ENCODE assay signal across 8 mouse cellular contexts in the genomic region with DNA sequence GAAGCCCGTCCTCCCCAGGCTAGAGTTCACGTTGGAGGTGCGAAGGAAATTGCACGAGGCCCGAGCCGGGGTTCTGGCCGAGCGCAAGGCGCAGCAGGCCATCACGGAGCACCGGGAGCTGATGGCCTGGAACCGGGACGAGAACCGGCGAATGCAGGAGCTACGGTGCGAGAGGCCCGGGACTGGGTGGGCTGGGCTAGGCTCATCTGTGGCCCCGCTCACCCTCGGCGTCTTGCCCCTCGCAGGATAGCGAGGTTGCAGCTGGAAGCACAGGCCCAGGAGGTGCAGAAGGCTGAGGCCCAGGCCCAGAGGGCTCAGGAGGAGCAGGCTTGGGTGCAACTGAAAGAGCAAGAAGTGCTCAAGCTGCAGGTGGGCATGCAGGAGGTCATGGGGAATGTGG. TPM values are rescaled to one million over a fixed set of nuclear protein-coding genes. Genes with fewer than 3 reads are reported as not detected.
DNase-seq lines count a peak whose midpoint lies in the region; ATAC-seq and TF ChIP-seq lines count a peak whose summit lies in the region.

No protein-coding gene starts in this region.

- H3K4me2 ChIP-seq in kidney, embryonic 16.5 days (replicated peaks; ENCODE audit: low read depth, low read length), result peak overlapping the region; percentile 78
- peak overlapping the region; percentile 74 for H3K4me2 ChIP-seq in CH12.LX (ENCODE audit: insufficient read depth, low read depth, poor library complexity, severe bottlenecking)
- peak overlapping the region; percentile 78 for H3K4me2 ChIP-seq in hindbrain, postnatal 0 days (ENCODE audit: low read depth, low read length)
- peak overlapping the region; percentile 89 for H3K4me2 ChIP-seq in midbrain, embryonic 16.5 days (ENCODE audit: low read length)

- H3K79me2 ChIP-seq in CH12.LX (replicated peaks; ENCODE audit: control insufficient read depth, extremely low read depth, insufficient read depth, poor library complexity, severe bottlenecking), result peaks cover 12% of the 10 kb centered on the region

- H3K9ac ChIP-seq in kidney, embryonic 16.5 days (replicated peaks; ENCODE audit: low read length), result peak overlapping the region; percentile 89
- peak overlapping the region; percentile 79 for H3K9ac ChIP-seq in CH12.LX (ENCODE audit: insufficient read depth, low read depth)
- peak overlapping the region; percentile 82 for H3K9ac ChIP-seq in hindbrain, postnatal 0 days (replicated peaks; ENCODE audit: low read length)
- peak overlapping the region; percentile 94 for H3K9ac ChIP-seq in midbrain, embryonic 16.5 days (ENCODE audit: low read depth, low read length)

- H3K27ac ChIP-seq in kidney, embryonic 16.5 days (ENCODE audit: low read length), result peak overlapping the region; percentile 41; the same call in 1 of the 2 replicates
- 0 out of 2 replicates have a peak overlapping the region, but pooled peaks have one; percentile 13 for H3K27ac ChIP-seq in CH12.LX (ENCODE audit: insufficient read depth, low read depth)
- H3K27ac ChIP-seq in brown adipose tissue, adult 24 weeks (replicated peaks; ENCODE audit: low read depth, low read length), result no peak overlapping the region
- peak overlapping the region; percentile 73 for H3K27ac ChIP-seq in hindbrain, postnatal 0 days
- H3K27ac ChIP-seq in midbrain, embryonic 16.5 days (ENCODE audit: low read length), result peak overlapping the region; percentile 45

- H3K4me1 ChIP-seq in kidney, embryonic 16.5 days (ENCODE audit: insufficient read depth, low read length), result peaks cover 16% of the 10 kb centered on the region
- peaks cover 5 to 21% of the 10 kb centered on the region in 2 experiments; a peak in 3 of 4 replicates for H3K4me1 ChIP-seq in CH12.LX (ENCODE audit: control insufficient read depth in 1 of 2, insufficient read depth in 2 of 2)
- peaks cover 8% of the 10 kb centered on the region; the same call in 1 of the 2 replicates for H3K4me1 ChIP-seq in brown adipose tissue, adult 24 weeks (ENCODE audit: control insufficient read depth, insufficient read depth, insufficient read length, low read length)
- peaks cover 5% of the 10 kb centered on the region for H3K4me1 ChIP-seq in hindbrain, postnatal 0 days (ENCODE audit: insufficient read depth, low read length)
- H3K4me1 ChIP-seq in midbrain, embryonic 16.5 days (ENCODE audit: control insufficient read depth, insufficient read depth, low read length), result peaks cover 18% of the 10 kb centered on the region

- no peaks in the 10 kb centered on the region for H3K9me3 ChIP-seq in kidney, embryonic 16.5 days (ENCODE audit: low read length)
- no peaks in the 10 kb centered on the region for H3K9me3 ChIP-seq in CH12.LX (replicated peaks; ENCODE audit: low read length)
- no peaks in the 10 kb centered on the region for H3K9me3 ChIP-seq in hindbrain, postnatal 0 days (ENCODE audit: low read length)
- no peaks in the 10 kb centered on the region for H3K9me3 ChIP-seq in midbrain, embryonic 16.5 days (replicated peaks; ENCODE audit: control insufficient read depth, low read length, poor library complexity, severe bottlenecking)

- H3K4me3 ChIP-seq in kidney, embryonic 16.5 days (ENCODE audit: low read length), result peak overlapping the region; percentile 91
- peak overlapping the region; percentile 86 to 100 (median 91) for H3K4me3 ChIP-seq in CH12.LX (replicated peaks in 1 of 3; ENCODE audit: low read depth in 2 of 3, low read length in 2 of 3, poor library complexity in 1 of 3)
- H3K4me3 ChIP-seq in brown adipose tissue, adult 24 weeks (ENCODE audit: insufficient read depth, low read depth, low read length), result peak overlapping the region; percentile 72
- peak overlapping the region; percentile 86 for H3K4me3 ChIP-seq in hindbrain, postnatal 0 days (ENCODE audit: low read length)
- H3K4me3 ChIP-seq in midbrain, embryonic 16.5 days (ENCODE audit: low read depth, low read length), result peak overlapping the region; percentile 77

- TF ChIP-seq EP300 in CH12.LX (IDR thresholded peaks at IDR 0.05; ENCODE audit: low read length), result no peak

- peak; percentile 10; the same call in 1 of the 2 replicates for ATAC-seq in kidney, embryonic 16.5 days (ENCODE audit: low FRiP score, low TSS enrichment)
- ATAC-seq in hindbrain, postnatal 0 days, result no peak
- ATAC-seq in midbrain, embryonic 16.5 days, result peak; percentile 41

- H3K27me3 ChIP-seq in kidney, embryonic 16.5 days (ENCODE audit: insufficient read depth, low read length), result no peaks in the 10 kb centered on the region
- H3K27me3 ChIP-seq in CH12.LX (replicated peaks), result no peaks in the 10 kb centered on the region
- no peaks in the 10 kb centered on the region for H3K27me3 ChIP-seq in hindbrain, postnatal 0 days (ENCODE audit: insufficient read depth, low read length)
- no peaks in the 10 kb centered on the region for H3K27me3 ChIP-seq in midbrain, embryonic 16.5 days (ENCODE audit: control insufficient read depth, insufficient read depth, low read depth, low read length)

- dilution Hi-C loops in CH12.LX (cut with MboI; ENCODE audit: extremely low pct_ligation_motif_present, extremely low pct_unique_long_range_greater_than_20kb, low sequenced_read_pairs), result no loop called here

- TF ChIP-seq CTCF in CH12.LX (conservative IDR thresholded peaks at IDR 0.05 in 1 of 2, IDR thresholded peaks at IDR 0.05 in 1 of 2; ENCODE audit: low read depth in 2 of 2, low read length in 2 of 2), result no peak
- no peak for TF ChIP-seq CTCF in hindbrain, postnatal 0 days (IDR thresholded peaks at IDR 0.05; ENCODE audit: low read depth)

- no peak for TF ChIP-seq POLR2A in CH12.LX (IDR thresholded peaks at IDR 0.05; ENCODE audit: low read depth, low read length)

- DNase-seq in kidney, adult 11 months, result no peak
- no peak for DNase-seq in CH12.LX (ENCODE audit: extremely low read depth)
- DNase-seq in hindbrain, postnatal 0 days (ENCODE audit: low spot score), result no peak
- no peak for DNase-seq in left cerebral cortex, postnatal 14 days (ENCODE audit: low spot score in 2 of 2)
- no peak for DNase-seq in layer of hippocampus, postnatal 25 days (ENCODE audit: extremely low spot score in 1 of 2, low spot score in 1 of 2)

- intact Hi-C loops in left cerebral cortex, postnatal 14 days (cut with DNase I), result loop anchor here (5.0 kb wide), 1 partner anchor 98 kb away; a partner anchor contains a TSS

- in situ Hi-C loops in CH12.LX (cut with MboI; ENCODE audit: low pct_ligation_motif_present, low pct_unique_long_range_greater_than_20kb, low sequenced_read_pairs), result loop anchor here (25.0 kb wide), 1 partner anchor 277 kb away; a partner anchor contains a TSS

- WGBS in kidney, embryonic 16.5 days, result under 1% methylated on average over 23 of the region's 23 CpGs
- WGBS in hindbrain, postnatal 0 days, result 0% methylated on average over 23 of the region's 23 CpGs
- under 1% methylated on average over 21 of the region's 23 CpGs for WGBS in midbrain, embryonic 16.5 days

- TF ChIP-seq RAD21 in CH12.LX (IDR thresholded peaks at IDR 0.05; ENCODE audit: low read depth, low read length), result no peak

- peaks cover 13% of the 10 kb centered on the region; the same call in 1 of the 2 replicates for H3K36me3 ChIP-seq in kidney, embryonic 16.5 days (ENCODE audit: insufficient read depth, low read length)
- H3K36me3 ChIP-seq in CH12.LX (replicated peaks in 1 of 2; ENCODE audit: control insufficient read depth in 1 of 2, insufficient read depth in 1 of 2, low read length in 1 of 2), result peaks cover 14 to 40% of the 10 kb centered on the region in 2 experiments
- H3K36me3 ChIP-seq in hindbrain, postnatal 0 days (ENCODE audit: insufficient read depth, low read length), result peaks cover 17% of the 10 kb centered on the region; the same call in 1 of the 2 replicates
- H3K36me3 ChIP-seq in midbrain, embryonic 16.5 days (ENCODE audit: control insufficient read depth, insufficient read depth, low read length), result peaks cover 7% of the 10 kb centered on the region; the same call in 1 of the 2 replicates

RNA-seq across cellular contexts. Expression of a gene that starts 0.5 kb away (rescaled TPM):
- polyA plus RNA-seq in kidney, embryonic 16.5 days (2015; fragmentation: Nextera tagmentation; extraction: Ambion mirVana), result 98.5 and 104 TPM in 2 replicates
- total RNA-seq in CH12.LX (2012; rRNA removed) (68.7 and 83.2 TPM in 2 replicates), CH12.LX (2014; rRNA removed) (71.4 and 74.7 TPM in 2 replicates)
- polyA plus RNA-seq in CH12.LX (2012; ENCODE audit: insufficient read length, low read depth), result 101 and 137 TPM in 2 replicates
- 40.2 and 51.0 TPM in 2 replicates for polyA plus RNA-seq in brown adipose tissue, adult 24 weeks (2012; ENCODE audit: insufficient read depth, insufficient read length, missing spikeins)
- total RNA-seq in hindbrain, postnatal 0 days (2014; rRNA removed), result 67.7 and 75.4 TPM in 2 replicates
- 115 and 120 TPM in 2 replicates for polyA plus RNA-seq in hindbrain, postnatal 0 days (2015; fragmentation: Nextera tagmentation; extraction: Ambion mirVana)
- polyA plus RNA-seq in midbrain, embryonic 16.5 days (2015; fragmentation: Nextera tagmentation; extraction: Ambion mirVana), result 99.4 and 109 TPM in 2 replicates
- 10 to 100 TPM; 72.2 to 75.8 TPM for total RNA-seq in left cerebral cortex, postnatal 14 days (2021)
- total RNA-seq in layer of hippocampus, postnatal 25 days (2021), result 10 to 100 TPM; 89.4 to 97.0 TPM

RNA-seq across cellular contexts. Expression of a gene that starts 11.9 kb away (rescaled TPM):
- polyA plus RNA-seq in kidney, embryonic 16.5 days (2015; fragmentation: Nextera tagmentation; extraction: Ambion mirVana), result 0.32 TPM in 1 of 2 replicates, not detected in the other
- total RNA-seq in CH12.LX (2012; rRNA removed) (not detected in 2 replicates), CH12.LX (2014; rRNA removed) (not detected in 2 replicates)
- not detected in 2 replicates for polyA plus RNA-seq in CH12.LX (2012; ENCODE audit: insufficient read length, low read depth)
- not detected in 2 replicates for polyA plus RNA-seq in brown adipose tissue, adult 24 weeks (2012; ENCODE audit: insufficient read depth, insufficient read length, missing spikeins)
- 4.9 TPM in 1 of 2 replicates, not detected in the other for total RNA-seq in hindbrain, postnatal 0 days (2014; rRNA removed)
- polyA plus RNA-seq in hindbrain, postnatal 0 days (2015; fragmentation: Nextera tagmentation; extraction: Ambion mirVana), result not detected in 2 replicates
- 0.93 and 15.3 TPM in 2 replicates for polyA plus RNA-seq in midbrain, embryonic 16.5 days (2015; fragmentation: Nextera tagmentation; extraction: Ambion mirVana)
- total RNA-seq in left cerebral cortex, postnatal 14 days (2021), result 1 to 10 TPM in 1 of 2 experiments, not detected in 1; 1.5 TPM
- total RNA-seq in layer of hippocampus, postnatal 25 days (2021), result not detected

RNA-seq across cellular contexts. Expression of a gene that starts 18.3 kb away (rescaled TPM):
- not detected in 2 replicates for polyA plus RNA-seq in kidney, embryonic 16.5 days (2015; fragmentation: Nextera tagmentation; extraction: Ambion mirVana)
- not detected in 2 replicates for total RNA-seq in CH12.LX (2012; rRNA removed)
- not detected in 2 replicates for total RNA-seq in CH12.LX (2014; rRNA removed)
- polyA plus RNA-seq in CH12.LX (2012; ENCODE audit: insufficient read length, low read depth), result not detected in 2 replicates
- not detected in 2 replicates for polyA plus RNA-seq in brown adipose tissue, adult 24 weeks (2012; ENCODE audit: insufficient read depth, insufficient read length, missing spikeins)
- 0.78 and 1.5 TPM in 2 replicates for total RNA-seq in hindbrain, postnatal 0 days (2014; rRNA removed)
- 0.45 and 0.73 TPM in 2 replicates for polyA plus RNA-seq in hindbrain, postnatal 0 days (2015; fragmentation: Nextera tagmentation; extraction: Ambion mirVana)
- polyA plus RNA-seq in midbrain, embryonic 16.5 days (2015; fragmentation: Nextera tagmentation; extraction: Ambion mirVana), result 76.0 and 77.8 TPM in 2 replicates
- 10 to 100 TPM in 1 of 2 experiments, under 1 TPM in 1; 0.68 to 21.7 TPM for total RNA-seq in left cerebral cortex, postnatal 14 days (2021)
- 1 to 10 TPM; 1.5 to 2.1 TPM for total RNA-seq in layer of hippocampus, postnatal 25 days (2021)

Comparison
In these comparisons a context has a peak if more than half of its experiments do, and no peak if none do; other contexts are left out.
1. RNA of a gene that starts 18.3 kb away (polyA plus RNA-seq): 76.0 to 77.8 TPM in midbrain, embryonic 16.5 days; 0.45 to 0.73 TPM in hindbrain, postnatal 0 days, not detected in kidney, embryonic 16.5 days, not detected in CH12.LX and not detected in brown adipose tissue, adult 24 weeks; every median in the first group is over 10 times any median in the second.
2. Peak in every context shown above with its lines, with median percentiles within 50 percentile points of each other: H3K4me2 ChIP-seq, H3K4me3 ChIP-seq and H3K9ac ChIP-seq.